Mouse (Mus musculus) liver, embryonic 14.5 days (tissue): ENCODE measurements around the gene Siah3. TPM values are rescaled to one million over a fixed set of nuclear protein-coding genes. Genes with fewer than 3 reads are reported as not detected.
A peak's percentile ranks its signal among the peaks of the same experiment; 100 is the strongest.

Experiments
- ATAC-seq: fragments of 200-750 bp; cut with Nextera tagmentation; 2 replicates; pipeline ENCODE4 v1.8.0; 2017; ENCODE audit warnings: moderate number of reproducible peaks, mild to moderate bottlenecking, moderate library complexity; ENCODE audit not compliant: insufficient read depth
- DNase-seq, 3 experiments: peaks; one replicate each; pipeline ENCODE4 v3.0.0-alpha.2; 2012 to 2013; ENCODE audit warnings: low read depth in 3 of 3, low spot score in 3 of 3
- H3K27ac ChIP-seq: fragments of 300-500 bp; sonication (generic); 2 replicates; pipeline ENCODE4 v1.5.1; 2014; ENCODE audit warnings: moderate library complexity, mild to moderate bottlenecking, control low read depth, inconsistent platforms
- H3K27me3 ChIP-seq: fragments of 300-500 bp; sonication (generic); 2 replicates; pipeline ENCODE4 v1.6.1; 2014; ENCODE audit warnings: mild to moderate bottlenecking, low read length, moderate library complexity; ENCODE audit not compliant: control insufficient read depth, insufficient read depth
- H3K36me3 ChIP-seq: fragments of 300-500 bp; sonication (generic); replicated peaks from 2 replicates; pipeline ENCODE4 v1.6.1; 2014; ENCODE audit warnings: low read depth; ENCODE audit not compliant: control insufficient read depth, insufficient read depth
- H3K4me1 ChIP-seq, 2 experiments: fragments of 200-500 bp in 1 of 2; fragments of 300-500 bp in 1 of 2; sonication (generic) in 1 of 2; replicated peaks; 2 replicates each; pipeline ENCODE4 v1.6.1; 2012 to 2014; ENCODE audit warnings: antibody characterized with exemption in 1 of 2, inconsistent platforms in 1 of 2, low read length in 1 of 2; ENCODE audit not compliant: control insufficient read depth in 2 of 2, insufficient read depth in 2 of 2
- H3K4me2 ChIP-seq: fragments of 300-500 bp; sonication (generic); 2 replicates; pipeline ENCODE4 v1.6.1; 2014; ENCODE audit warnings: low read depth, mild to moderate bottlenecking, control low read depth, moderate library complexity
- H3K4me3 ChIP-seq, 2 experiments: fragments of 200-500 bp in 1 of 2; fragments of 300-500 bp in 1 of 2; sonication (generic) in 1 of 2; 2 replicates each; pipeline ENCODE4 v1.5.1; 2012 to 2014; ENCODE audit warnings: low read depth in 2 of 2, low read length in 2 of 2, mild to moderate bottlenecking in 2 of 2, control low read depth in 1 of 2, inconsistent platforms in 1 of 2, moderate library complexity in 1 of 2; ENCODE audit not compliant: insufficient read depth in 1 of 2
- H3K9ac ChIP-seq: fragments of 300-500 bp; sonication (generic); replicated peaks from 2 replicates; pipeline ENCODE4 v1.6.1; 2014; ENCODE audit warnings: mild to moderate bottlenecking, control low read depth, moderate library complexity
- H3K9me3 ChIP-seq: fragments of 300-500 bp; sonication (generic); 2 replicates; pipeline ENCODE4 v1.6.1; 2016; ENCODE audit warnings: low read length, mixed read lengths; ENCODE audit not compliant: control insufficient read depth
- CTCF ChIP-seq: IDR thresholded peaks from 2 replicates; pipeline ENCODE4 v1.5.1; 2016; ENCODE audit warnings: antibody characterized with exemption, low read depth, control low read depth
- EP300 ChIP-seq: IDR thresholded peaks from 2 replicates; pipeline ENCODE4 v1.6.1; 2016; ENCODE audit warnings: antibody characterized with exemption, low read depth
- WGBS: fragments of 180-500 bp; shearing (Covaris S2); extraction: QIAGEN DNeasy Blood & Tissue Kit; methylation state at CpG from one replicate; pipeline ENCODE4 v1.1.7; 2014; ENCODE audit not compliant: insufficient replicate concordance; 5-methylcytosine and 5-hydroxymethylcytosine counted together
- polyA plus RNA-seq, 2 experiments: library from polyadenylated mRNA; depleted of rRNA in 1 of 2; stranded (reverse) in 1 of 2; unstranded in 1 of 2; fragments of >200 nt; fragmentation: Nextera tagmentation in 1 of 2; extraction: Ambion mirVana in 1 of 2; gene quantifications; 2 replicates each; pipeline versions ENCODE4 v1.2.1 to v1.2.3; 2012 to 2014

Gene Siah3
- polyA plus RNA-seq, 2 experiments = 0.09 to 0.15 TPM

DNA sequence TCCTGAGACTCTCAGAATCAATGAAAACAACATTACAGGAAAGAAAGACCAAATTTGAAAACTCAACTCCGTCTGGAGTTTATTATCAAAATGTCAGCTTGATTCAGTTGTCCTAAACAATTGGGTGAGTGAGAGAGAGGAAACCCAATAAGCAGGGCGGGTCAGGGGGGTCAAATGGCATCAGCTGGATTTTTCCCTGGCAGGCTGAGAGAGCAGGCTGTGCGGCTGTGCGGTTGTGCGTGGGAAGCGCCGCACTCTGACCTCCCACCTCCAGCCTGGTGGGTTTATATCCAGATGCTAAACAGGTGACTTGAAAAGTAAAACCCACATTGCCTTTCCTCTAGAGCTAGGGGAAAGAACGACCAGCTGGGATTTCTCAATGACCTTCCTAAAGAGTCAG lies 85.9 kb downstream of the Siah3 start:
- Histone ChIP-seq H3K4me3 (no peak overlapping the region), H3K4me2 (no peak overlapping the region), H3K27ac (no peak overlapping the region), H3K36me3 (no peaks in the 10 kb centered on the region), H3K27me3 (no peaks in the 10 kb centered on the region), H3K4me1 (peaks cover 0 to 17% of the 10 kb centered on the region in 2 experiments; a peak in 3 of 4 replicates), H3K9me3 (no peaks in the 10 kb centered on the region), H3K9ac (no peak overlapping the region)
- DNase-seq (no peak), ATAC-seq (no peak)
- WGBS = 60% methylated on average over 8 of the region's 8 CpGs
- TF ChIP-seq CTCF (no peak), EP300 (no peak)

DNA sequence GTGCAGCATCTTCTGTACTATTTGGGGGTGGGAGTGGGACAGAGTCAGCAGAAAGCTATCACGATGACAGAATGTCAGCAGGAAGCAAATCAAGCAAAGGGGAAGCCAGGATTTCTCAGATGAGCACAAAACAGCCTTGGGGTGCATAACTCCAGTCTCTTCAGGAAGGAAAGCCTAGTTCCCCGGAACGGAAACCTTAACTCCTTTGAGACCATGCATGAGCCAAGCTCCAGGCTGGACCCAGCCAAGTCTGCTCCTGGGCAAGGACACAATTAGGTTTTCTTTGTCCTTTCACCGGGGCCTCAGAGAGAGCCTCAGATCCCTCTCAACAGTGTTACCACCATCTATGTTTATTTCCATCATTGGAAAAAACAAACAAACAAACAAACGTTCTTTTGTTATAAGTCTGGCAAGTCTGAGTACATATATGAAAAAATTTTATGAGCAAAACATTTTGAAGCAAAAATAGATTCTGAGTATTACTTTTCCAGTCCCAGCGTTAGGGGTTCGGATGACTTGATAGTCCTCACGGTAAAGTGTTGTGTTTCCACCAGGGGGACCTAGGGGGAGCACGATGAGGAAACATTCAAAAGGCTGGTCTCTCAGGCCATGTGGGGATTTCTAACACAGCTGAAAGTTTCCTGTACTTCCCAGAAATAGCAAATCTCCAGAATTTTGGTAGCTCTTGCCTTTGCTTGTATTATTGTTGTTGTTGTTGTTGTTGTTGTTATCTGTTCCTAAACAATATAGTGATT lies 106.0 kb downstream of the Siah3 start:
- Histone ChIP-seq H3K4me1 (peaks cover 0 to 2% of the 10 kb centered on the region in 2 experiments; a peak in 1 of 4 replicates), H3K4me3 (no peak overlapping the region), H3K9ac (no peak overlapping the region), H3K9me3 (no peaks in the 10 kb centered on the region), H3K27ac (no peak overlapping the region), H3K27me3 (no peaks in the 10 kb centered on the region), H3K4me2 (no peak overlapping the region), H3K36me3 (no peaks in the 10 kb centered on the region)
- no peak for ATAC-seq
- DNase-seq = no peak
- WGBS = 36% methylated on average over 9 of the region's 9 CpGs
- TF ChIP-seq CTCF = peak; percentile 26
- no peak for TF ChIP-seq EP300

DNA sequence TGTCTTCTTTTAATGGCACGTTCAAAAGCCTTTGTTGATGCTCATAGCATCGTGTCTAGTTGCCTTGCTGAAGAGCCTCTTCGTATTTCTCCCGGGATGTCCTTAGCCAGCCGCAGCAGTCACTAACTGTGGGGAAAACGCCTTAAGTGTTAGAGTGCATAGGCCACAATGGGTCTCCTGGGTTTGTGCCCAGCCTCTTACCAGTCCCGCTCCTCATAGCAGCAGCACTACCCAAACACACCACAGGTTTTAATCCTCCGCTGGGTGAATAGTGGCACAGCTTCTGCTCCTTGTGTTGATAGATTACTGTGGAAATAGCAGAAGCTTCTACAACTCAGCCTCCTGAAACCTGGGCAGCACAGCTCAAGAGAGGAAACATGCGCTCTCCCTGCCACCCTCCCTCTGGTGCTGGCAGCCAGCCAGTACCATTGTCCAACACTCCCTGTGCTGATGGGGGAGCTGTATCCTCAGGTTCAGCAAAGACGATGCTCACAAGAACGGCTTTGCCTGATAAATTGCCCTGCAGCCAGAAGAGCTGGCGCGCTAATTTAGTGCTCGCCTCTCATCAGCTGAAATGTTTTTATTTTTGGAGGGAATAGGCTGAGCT lies 109.9 kb downstream of the Siah3 start:
- no peak for ATAC-seq
- WGBS = 74% methylated on average over 14 of the region's 14 CpGs
- no peak for TF ChIP-seq CTCF
- TF ChIP-seq EP300 = no peak
- H3K27ac ChIP-seq = no peak overlapping the region
- H3K27me3 ChIP-seq = no peaks in the 10 kb centered on the region
- no peak overlapping the region for H3K9ac ChIP-seq
- no peaks in the 10 kb centered on the region for H3K9me3 ChIP-seq
- H3K4me3 ChIP-seq = no peak overlapping the region
- H3K4me1 ChIP-seq = peaks cover 0 to 2% of the 10 kb centered on the region in 2 experiments; a peak in 1 of 4 replicates
- no peak overlapping the region for H3K4me2 ChIP-seq
- DNase-seq = no peak
- no peaks in the 10 kb centered on the region for H3K36me3 ChIP-seq

DNA sequence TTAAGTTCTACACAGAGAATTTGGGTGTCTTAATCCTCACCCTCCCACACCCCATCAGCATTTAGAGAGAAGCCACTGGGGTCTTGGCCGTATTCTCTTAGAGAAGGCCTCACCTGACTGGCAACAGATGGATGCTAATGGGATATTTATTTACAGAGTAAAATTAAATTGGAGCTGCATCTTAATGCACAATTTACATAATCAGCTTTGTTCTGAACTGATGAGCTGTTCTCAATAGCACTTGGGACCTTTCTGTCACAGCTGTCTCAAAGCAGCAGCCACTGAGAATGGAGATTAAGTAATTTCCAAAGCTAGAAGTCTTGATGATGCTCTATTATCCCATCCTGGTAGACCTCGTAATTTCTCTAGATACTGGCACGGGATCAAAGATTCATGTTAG lies 110.5 kb downstream of the Siah3 start:
- Histone ChIP-seq H3K36me3 (no peaks in the 10 kb centered on the region), H3K4me2 (no peak overlapping the region), H3K4me3 (no peak overlapping the region), H3K9ac (no peak overlapping the region), H3K27me3 (no peaks in the 10 kb centered on the region), H3K27ac (no peak overlapping the region), H3K4me1 (peaks cover 0 to 2% of the 10 kb centered on the region in 2 experiments; a peak in 1 of 4 replicates), H3K9me3 (no peaks in the 10 kb centered on the region)
- DNase-seq = no peak
- WGBS = 70% methylated on average over 3 of the region's 3 CpGs
- no peak for ATAC-seq
- no peak for TF ChIP-seq CTCF
- TF ChIP-seq EP300 = no peak

DNA sequence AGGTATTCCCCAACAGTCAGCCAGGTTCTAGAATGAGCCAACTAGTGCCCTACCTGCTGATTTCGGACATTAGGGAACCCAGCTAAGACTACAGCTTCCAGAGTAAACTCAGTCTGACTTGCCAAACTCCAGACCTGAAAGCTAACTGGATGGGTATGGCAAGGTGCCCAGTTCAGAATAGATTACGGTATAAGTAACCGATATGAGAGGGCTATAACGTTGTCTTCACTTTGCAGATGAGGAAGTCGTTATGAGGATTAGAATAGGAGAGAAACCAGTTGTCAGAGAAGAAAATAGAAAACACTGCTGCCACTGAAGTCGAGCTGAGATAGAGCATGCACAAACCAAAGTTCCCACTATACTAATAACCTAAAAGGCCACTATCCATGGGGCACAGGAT lies 123.2 kb downstream of the Siah3 start:
- no peaks in the 10 kb centered on the region for H3K36me3 ChIP-seq
- H3K9ac ChIP-seq = no peak overlapping the region
- DNase-seq (no peak), ATAC-seq (no peak)
- no peak overlapping the region for H3K27ac ChIP-seq
- no peaks in the 10 kb centered on the region for H3K4me1 ChIP-seq
- no peaks in the 10 kb centered on the region for H3K9me3 ChIP-seq
- no peak for TF ChIP-seq CTCF
- no peak for TF ChIP-seq EP300
- no peak overlapping the region for H3K4me2 ChIP-seq
- H3K4me3 ChIP-seq = no peak overlapping the region
- no peaks in the 10 kb centered on the region for H3K27me3 ChIP-seq
- WGBS = 56% methylated on average over 6 of the region's 6 CpGs

Other genes with a start within 250 kb of the Siah3 start
- gene Cpb2, start 213.7 kb upstream of the Siah3 start, polyA plus RNA-seq (2012; rRNA removed) = 59.7 and 62.1 TPM in 2 replicates
- 93.5 and 106 TPM in 2 replicates for gene Cpb2, start 213.7 kb upstream of the Siah3 start, polyA plus RNA-seq (2014; fragmentation: Nextera tagmentation; extraction: Ambion mirVana)
- 5.2 and 8.1 TPM in 2 replicates for gene Zc3h13, start 171.6 kb upstream of the Siah3 start, polyA plus RNA-seq (2012; rRNA removed)
- gene Zc3h13, start 171.6 kb upstream of the Siah3 start, polyA plus RNA-seq (2014; fragmentation: Nextera tagmentation; extraction: Ambion mirVana) = 9.2 and 11.3 TPM in 2 replicates
- gene Spert, start 137.1 kb downstream of the Siah3 start, polyA plus RNA-seq (2012; rRNA removed) = not detected in 2 replicates
- not detected in 2 replicates for gene Spert, start 137.1 kb downstream of the Siah3 start, polyA plus RNA-seq (2014; fragmentation: Nextera tagmentation; extraction: Ambion mirVana)
- not detected in 2 replicates for gene Erich6b, start 186.3 kb downstream of the Siah3 start, polyA plus RNA-seq (2012; rRNA removed)
- not detected in 2 replicates for gene Erich6b, start 186.3 kb downstream of the Siah3 start, polyA plus RNA-seq (2014; fragmentation: Nextera tagmentation; extraction: Ambion mirVana)